Mouse (Mus musculus) granulocyte monocyte progenitor cell, adult 5-6 weeks (primary cell): ENCODE results near the gene Helt. TPM values are rescaled to one million over a fixed set of nuclear protein-coding genes. Genes with fewer than 3 reads are reported as not detected.

Source experiments
- total RNA-seq, 2 experiments: library from RNA; stranded (forward) in 1 of 2; stranded (reverse) in 1 of 2; fragments of 200-712, 200-1000 nt in 1 of 2; fragments of >200 nt in 1 of 2; fragmentation: Nextera tagmentation in 1 of 2; gene quantifications; 2 replicates each; pipeline ENCODE4 v1.2.3; 2014 to 2017

Gene Helt
- total RNA-seq, 2 experiments from 2014 or later, result not detected

Other genes with a start within 250 kb of the Helt start
- gene Cfap97, start 142.9 kb downstream of the Helt start, total RNA-seq (2014; fragmentation: Nextera tagmentation), result 22.7 and 29.9 TPM in 2 replicates
- gene Cfap97, start 142.9 kb downstream of the Helt start, total RNA-seq (2017), result 24.9 and 29.0 TPM in 2 replicates
- gene Snx25, start 142.5 kb downstream of the Helt start, total RNA-seq (2014; fragmentation: Nextera tagmentation), result 6.6 and 18.2 TPM in 2 replicates
- gene Snx25, start 142.5 kb downstream of the Helt start, total RNA-seq (2017), result 12.0 and 14.0 TPM in 2 replicates
- 71.7 and 105 TPM in 2 replicates for gene Slc25a4, start 83.4 kb downstream of the Helt start, total RNA-seq (2014; fragmentation: Nextera tagmentation)
- 169 and 178 TPM in 2 replicates for gene Slc25a4, start 83.4 kb downstream of the Helt start, total RNA-seq (2017)
- 55.7 and 60.2 TPM in 2 replicates for gene Acsl1, start 176.4 kb upstream of the Helt start, total RNA-seq (2014; fragmentation: Nextera tagmentation)
- gene Acsl1, start 176.4 kb upstream of the Helt start, total RNA-seq (2017), result 75.4 and 121 TPM in 2 replicates